Mouse (Mus musculus) Patski (cell line): ENCODE results near the gene Ugt1a6b. TPM values are rescaled to one million over a fixed set of nuclear protein-coding genes. Genes with fewer than 3 reads are reported as not detected.

ENCODE experiments used
- ATAC-seq: fragments of 100-300 bp; one replicate; pipeline ENCODE4 v1.8.0; 2021
- CTCF ChIA-PET: fragments of 350-600 bp; sonication (Branson Sonifier 250); formaldehyde crosslinking; loops from one replicate; lab custom pipeline; 2022; ENCODE audit warnings: inconsistent platforms; lab: Charles Lee
- POLR2A ChIA-PET: fragments of 350-600 bp; sonication (Branson Sonifier 250); formaldehyde crosslinking; loops from one replicate; lab custom pipeline; 2022; ENCODE audit warnings: antibody characterized with exemption, inconsistent platforms; lab: Charles Lee
- DNase-seq: peaks from one replicate; pipeline ENCODE4 v3.0.0-alpha.2; 2011; ENCODE audit warnings: low read depth, low spot score
- H3K27me3 ChIP-seq: fragments of 371-371 bp; one replicate; pipeline ENCODE4 v1.5.1; 2021
- CTCF ChIP-seq: fragments of 100-300 bp; IDR thresholded peaks from one replicate; pipeline ENCODE4 v1.5.1; 2021
- in situ Hi-C: fragments of 300-500 bp; cut with MboI; formaldehyde crosslinking; loops from 3 replicates; pipeline ENCODE4 v1.11.1; 2018; ENCODE audit warnings: low pct_unique_long_range_greater_than_20kb, mixed read lengths
- polyA plus RNA-seq: library from polyadenylated mRNA; unstranded; gene quantifications from one replicate; pipeline ENCODE4 v1.2.3, GENCODE M21; 2021

Gene Ugt1a6b
- polyA plus RNA-seq, 1 experiment from 2014 or later, result 4.2 TPM

DNA sequence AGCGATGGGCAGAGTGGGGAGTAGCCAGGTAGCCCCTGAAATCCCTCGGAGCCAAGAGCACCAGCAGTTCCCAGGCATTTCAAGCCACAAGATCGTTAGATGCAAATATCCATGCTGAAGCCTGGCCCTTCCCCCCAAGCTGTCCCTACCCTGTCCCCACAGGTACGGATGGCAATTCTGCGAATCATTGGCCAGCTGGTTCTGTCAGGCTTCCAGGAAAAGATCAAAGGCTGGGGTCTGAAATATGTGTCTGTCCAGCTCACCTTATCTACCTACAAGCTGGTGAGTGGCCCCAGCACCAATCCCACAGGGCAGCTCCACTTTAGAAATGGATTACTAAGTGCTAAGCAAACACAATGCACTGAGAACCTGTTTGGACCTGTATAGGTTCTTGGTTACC is 134.3 kb downstream of the Ugt1a6b start:
- POLR2A ChIA-PET, result no interaction called here
- no peak for ATAC-seq

DNA sequence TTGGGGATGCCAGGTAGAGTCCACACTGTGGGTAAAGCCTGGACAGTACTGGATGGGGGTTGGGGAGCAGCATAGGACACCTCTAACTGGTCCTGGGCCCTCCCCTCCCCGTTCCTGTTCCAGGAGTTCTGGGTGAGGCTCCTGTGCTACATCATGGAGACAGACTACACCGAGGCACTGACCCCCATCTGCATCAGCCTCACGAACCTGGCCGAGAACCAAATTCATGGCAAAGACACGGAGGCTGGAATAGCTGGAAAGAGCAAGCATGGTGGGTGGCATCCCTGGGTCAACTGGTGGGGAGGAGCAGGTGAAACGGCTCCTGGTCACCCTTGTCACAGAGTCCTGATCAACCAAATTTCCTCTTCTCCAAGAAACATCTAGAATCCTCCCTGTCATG is 135.7 kb downstream of the Ugt1a6b start:
- no peak for ATAC-seq
- no peaks in the 10 kb centered on the region for H3K27me3 ChIP-seq
- no peak for DNase-seq
- in situ Hi-C loops, result no loop called here
- no peak for TF ChIP-seq CTCF
- POLR2A ChIA-PET, result no interaction called here
- CTCF ChIA-PET, result no interaction called here

More for the DNA sequence above, 134.3 kb downstream of the Ugt1a6b start:
- in situ Hi-C loops, result no loop called here
- no peak for DNase-seq
- H3K27me3 ChIP-seq, result no peaks in the 10 kb centered on the region
- no peak for TF ChIP-seq CTCF
- CTCF ChIA-PET, result interaction anchor here (1.1 to 1.4 kb wide), 2 partner anchors 12 to 40 kb away, joined by 5 read pairs; partner anchors contain the start of genes Hjurp and Trpm8

DNA sequence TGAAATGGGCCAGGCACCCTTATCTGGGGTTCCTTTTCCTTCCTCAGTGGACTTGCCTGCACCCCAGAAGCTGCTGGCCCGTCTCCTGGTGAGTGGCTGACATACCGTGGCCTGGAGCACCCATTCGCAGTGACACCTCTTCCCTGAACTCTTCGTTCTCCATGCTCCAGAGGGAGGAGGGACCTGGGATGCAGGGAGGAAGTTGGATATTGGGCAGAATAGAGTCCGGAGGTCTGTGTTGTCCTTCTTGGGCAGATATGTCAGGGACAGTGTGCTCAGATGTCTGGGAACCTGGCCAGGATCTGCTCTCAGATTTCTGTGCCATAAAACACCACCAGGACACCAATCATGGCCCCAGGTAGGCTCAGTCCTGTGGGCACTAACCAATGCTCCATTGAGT is 137.0 kb downstream of the Ugt1a6b start:
- ChIA-PET POLR2A (no interaction called here), CTCF (no interaction called here)
- DNase-seq, result no peak
- no peak for ATAC-seq
- in situ Hi-C loops, result no loop called here
- H3K27me3 ChIP-seq, result no peaks in the 10 kb centered on the region
- TF ChIP-seq CTCF, result no peak

DNA sequence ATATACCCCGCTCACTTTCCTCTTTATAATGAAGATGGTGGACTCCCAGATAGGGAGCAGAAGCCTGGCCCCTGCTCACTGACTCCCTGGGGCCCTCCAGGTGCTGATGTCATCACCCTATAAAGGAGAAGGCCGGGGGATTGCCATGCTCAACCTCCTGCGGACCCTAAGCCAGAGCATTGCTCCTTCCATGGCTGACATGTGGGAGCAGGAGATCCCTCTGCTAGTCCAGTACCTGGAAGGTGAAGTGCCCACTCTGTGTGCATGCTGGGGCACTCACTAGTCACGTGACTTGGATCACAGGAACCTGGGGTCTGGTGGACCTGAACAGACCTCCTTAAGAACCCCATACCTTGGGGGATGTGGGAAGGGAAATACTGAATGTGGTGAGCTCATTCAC is 137.5 kb downstream of the Ugt1a6b start:
- in situ Hi-C loops, result no loop called here
- ATAC-seq (no peak), DNase-seq (no peak)
- TF ChIP-seq CTCF, result no peak
- H3K27me3 ChIP-seq, result no peaks in the 10 kb centered on the region
- CTCF ChIA-PET, result no interaction called here
- POLR2A ChIA-PET, result no interaction called here

DNA sequence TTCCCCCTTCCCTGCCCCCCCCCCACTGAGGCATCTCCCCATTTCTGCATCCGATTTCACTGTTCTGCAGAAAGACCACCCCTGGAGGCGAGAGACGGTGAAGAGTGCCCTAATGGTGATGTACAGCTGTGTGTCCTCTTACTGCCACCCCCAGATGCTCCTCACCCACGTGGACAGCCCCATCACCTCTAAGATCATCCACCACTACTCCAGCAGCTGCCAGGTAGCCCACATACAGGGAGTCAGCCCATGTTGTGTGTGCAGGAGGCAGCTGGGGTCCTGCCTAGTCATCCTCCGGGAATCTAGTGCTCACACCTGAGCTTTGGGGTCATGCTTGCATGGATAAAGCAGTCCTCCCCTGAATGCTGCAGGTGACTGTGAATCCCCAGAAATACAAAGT is 140.8 kb downstream of the Ugt1a6b start:
- ATAC-seq (no peak), DNase-seq (no peak)
- no peaks in the 10 kb centered on the region for H3K27me3 ChIP-seq
- ChIA-PET CTCF (interaction anchor here (1.6 to 1.8 kb wide), 2 partner anchors 8 to 13 kb away, joined by 4 to 6 read pairs; no protein-coding TSS in a partner anchor), POLR2A (no interaction called here)
- TF ChIP-seq CTCF, result no peak
- in situ Hi-C loops, result no loop called here

DNA sequence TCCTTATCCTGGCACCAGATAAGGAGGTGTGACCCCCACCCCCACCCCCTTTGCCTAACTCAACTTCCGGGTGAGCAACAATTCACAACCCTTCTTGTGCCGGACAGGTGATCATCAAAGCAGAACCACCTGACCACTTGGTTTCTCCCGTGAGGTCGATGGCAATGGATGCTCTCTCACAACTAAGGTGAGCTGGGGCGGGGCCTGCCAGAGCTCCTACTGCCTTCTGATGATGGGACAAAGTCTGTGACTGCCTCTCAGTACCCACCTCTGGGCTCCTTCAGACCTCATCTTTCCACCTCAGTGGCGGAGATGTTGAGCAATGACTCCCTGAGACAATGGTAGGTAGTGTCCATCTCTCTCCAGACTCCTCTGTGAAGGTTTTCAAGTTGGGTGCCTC is 142.8 kb downstream of the Ugt1a6b start:
- ChIA-PET POLR2A (interaction anchor here (1.2 kb wide), 1 partner anchor 16 kb away, joined by 3 read pairs; no protein-coding TSS in a partner anchor), CTCF (no interaction called here)
- TF ChIP-seq CTCF, result no peak
- ATAC-seq, result no peak
- no peaks in the 10 kb centered on the region for H3K27me3 ChIP-seq
- in situ Hi-C loops, result no loop called here
- no peak for DNase-seq

DNA sequence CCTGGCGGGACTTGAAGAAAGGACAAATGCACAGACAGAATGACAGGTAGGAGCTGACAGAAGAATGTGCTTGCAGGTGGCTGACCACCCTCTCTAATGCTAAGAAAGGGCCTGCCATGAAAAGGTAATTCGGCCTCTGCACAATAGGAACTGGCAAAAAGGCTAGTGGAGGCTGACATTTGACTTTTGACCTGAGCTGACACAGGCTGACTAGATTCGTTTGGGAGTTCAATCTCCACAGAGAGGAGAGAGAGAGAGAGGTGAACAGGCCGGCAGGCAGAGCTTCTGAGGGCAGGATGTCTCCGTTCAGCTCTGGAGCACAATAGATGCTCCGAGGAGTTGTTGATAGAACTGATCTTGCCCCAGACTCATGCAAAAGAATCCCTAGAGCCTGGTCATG is 143.3 kb downstream of the Ugt1a6b start:
- in situ Hi-C loops, result no loop called here
- no peak for ATAC-seq
- no peak for DNase-seq
- POLR2A ChIA-PET, result interaction anchor here (1.2 kb wide), 1 partner anchor 15 kb away, joined by 3 read pairs; no protein-coding TSS in a partner anchor
- CTCF ChIA-PET, result no interaction called here
- TF ChIP-seq CTCF, result no peak
- H3K27me3 ChIP-seq, result no peaks in the 10 kb centered on the region

DNA sequence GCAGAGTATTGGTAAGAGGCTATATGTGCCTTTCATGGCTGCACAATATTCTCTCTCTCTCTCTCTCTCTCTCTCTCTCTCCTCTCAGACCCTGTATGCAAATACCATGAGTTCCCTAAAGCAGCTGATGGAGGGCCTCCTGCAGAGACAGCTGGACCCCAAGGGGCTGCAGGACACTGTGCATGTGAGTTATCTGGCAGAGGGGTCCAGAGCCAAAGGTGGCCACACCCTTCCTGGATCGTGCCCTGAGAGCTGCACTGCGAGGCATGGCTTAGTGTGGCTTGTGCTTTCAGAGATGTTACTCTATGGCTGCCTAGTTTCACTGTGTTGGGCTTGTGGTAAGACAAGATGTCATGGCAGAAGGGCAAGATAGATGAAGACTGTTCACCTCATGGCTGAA is 144.6 kb downstream of the Ugt1a6b start:
- TF ChIP-seq CTCF, result no peak
- DNase-seq (no peak), ATAC-seq (no peak)
- POLR2A ChIA-PET, result no interaction called here
- CTCF ChIA-PET, result interaction anchor here (0.7 to 1.8 kb wide), 5 partner anchors 8 to 86 kb away, joined by 3 to 6 read pairs (median 4); no protein-coding TSS in a partner anchor
- in situ Hi-C loops, result no loop called here
- no peaks in the 10 kb centered on the region for H3K27me3 ChIP-seq

DNA sequence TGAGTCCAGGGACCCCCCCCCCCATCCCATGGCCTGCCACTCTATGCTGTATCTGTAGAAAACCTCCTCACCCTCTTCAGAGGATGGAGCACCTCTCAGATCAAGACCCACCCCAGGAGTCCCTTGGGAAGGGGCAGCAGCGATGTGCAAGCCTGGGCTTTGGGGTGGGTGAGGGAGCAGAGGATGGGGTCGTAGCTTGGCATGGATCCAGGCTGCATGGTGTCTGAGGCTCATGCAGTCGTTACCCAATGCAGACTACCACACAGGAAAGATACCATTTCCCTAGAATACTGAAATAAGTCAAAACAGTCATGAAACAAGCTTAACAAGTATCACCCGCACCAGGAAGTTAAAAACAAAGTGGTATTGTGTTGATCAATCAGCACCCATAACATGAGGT is 145.6 kb downstream of the Ugt1a6b start:
- no peak for TF ChIP-seq CTCF
- H3K27me3 ChIP-seq, result no peaks in the 10 kb centered on the region
- DNase-seq (no peak), ATAC-seq (no peak)
- in situ Hi-C loops, result no loop called here
- ChIA-PET CTCF (interaction anchor here (1.1 to 1.9 kb wide), 7 partner anchors 7 to 87 kb away, joined by 3 to 6 read pairs (median 4); partner anchors contain the start of genes Hjurp, Trpm8 and Ugt1a1), POLR2A (no interaction called here)

DNA sequence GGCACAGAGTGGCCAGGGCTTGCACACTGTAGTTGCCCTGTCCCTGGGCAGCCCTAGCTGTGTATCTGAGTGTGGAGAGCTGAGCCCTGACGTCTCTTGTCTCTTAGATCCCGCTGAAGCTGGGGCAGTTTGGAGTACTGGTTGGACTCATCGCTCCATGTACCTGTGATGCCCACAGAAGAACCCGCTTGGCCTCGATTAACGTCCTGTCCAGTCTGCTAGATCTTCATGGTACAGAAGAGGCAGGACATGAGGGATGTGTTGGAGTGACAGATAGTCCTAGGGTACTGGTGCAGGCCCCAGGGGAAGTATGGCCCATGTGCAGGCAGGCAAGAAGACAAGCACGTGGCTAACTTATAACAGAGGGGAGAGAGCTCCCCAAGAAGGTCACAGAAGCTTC is 146.5 kb downstream of the Ugt1a6b start:
- CTCF ChIA-PET, result interaction anchor here (1.2 to 1.9 kb wide), 4 partner anchors 13 to 38 kb away, joined by 3 to 6 read pairs (median 4); partner anchors contain the start of genes Hjurp, Trpm8 and Ugt1a1

DNA sequence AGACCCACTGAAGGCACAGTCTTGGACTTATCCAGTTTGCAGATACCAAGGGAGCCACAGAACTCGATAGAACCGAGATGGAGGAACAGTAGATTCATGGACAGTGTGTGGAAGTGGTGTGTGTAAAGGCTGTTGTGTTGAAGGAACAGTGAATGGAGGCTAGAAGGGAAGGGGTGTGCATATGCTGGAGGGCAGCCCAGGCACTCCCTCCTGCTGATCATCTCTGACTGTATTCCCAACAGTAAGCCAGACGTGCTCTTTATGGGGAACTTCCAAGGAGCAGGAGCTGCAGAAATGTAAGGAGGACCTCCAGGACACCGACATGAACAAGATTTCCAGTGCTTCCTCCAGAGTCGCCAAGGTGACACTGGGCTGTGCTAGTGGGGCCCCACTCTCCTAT is 147.0 kb downstream of the Ugt1a6b start:
- no peak for TF ChIP-seq CTCF
- ChIA-PET CTCF (interaction anchor here (1.9 kb wide), 1 partner anchor 13 kb away, joined by 5 read pairs; no protein-coding TSS in a partner anchor), POLR2A (interaction anchor here (1.1 to 1.3 kb wide), 2 partner anchors 14 to 43 kb away, joined by 3 to 4 read pairs; no protein-coding TSS in a partner anchor)
- ATAC-seq, result no peak
- in situ Hi-C loops, result no loop called here
- DNase-seq, result no peak
- H3K27me3 ChIP-seq, result no peaks in the 10 kb centered on the region

More for the DNA sequence above, 146.5 kb downstream of the Ugt1a6b start:
- ATAC-seq (no peak), DNase-seq (no peak)
- no peaks in the 10 kb centered on the region for H3K27me3 ChIP-seq
- in situ Hi-C loops, result no loop called here
- no peak for TF ChIP-seq CTCF
- POLR2A ChIA-PET, result interaction anchor here (1.1 to 1.3 kb wide), 2 partner anchors 14 to 42 kb away, joined by 3 to 4 read pairs; no protein-coding TSS in a partner anchor
